In the genomic region with DNA sequence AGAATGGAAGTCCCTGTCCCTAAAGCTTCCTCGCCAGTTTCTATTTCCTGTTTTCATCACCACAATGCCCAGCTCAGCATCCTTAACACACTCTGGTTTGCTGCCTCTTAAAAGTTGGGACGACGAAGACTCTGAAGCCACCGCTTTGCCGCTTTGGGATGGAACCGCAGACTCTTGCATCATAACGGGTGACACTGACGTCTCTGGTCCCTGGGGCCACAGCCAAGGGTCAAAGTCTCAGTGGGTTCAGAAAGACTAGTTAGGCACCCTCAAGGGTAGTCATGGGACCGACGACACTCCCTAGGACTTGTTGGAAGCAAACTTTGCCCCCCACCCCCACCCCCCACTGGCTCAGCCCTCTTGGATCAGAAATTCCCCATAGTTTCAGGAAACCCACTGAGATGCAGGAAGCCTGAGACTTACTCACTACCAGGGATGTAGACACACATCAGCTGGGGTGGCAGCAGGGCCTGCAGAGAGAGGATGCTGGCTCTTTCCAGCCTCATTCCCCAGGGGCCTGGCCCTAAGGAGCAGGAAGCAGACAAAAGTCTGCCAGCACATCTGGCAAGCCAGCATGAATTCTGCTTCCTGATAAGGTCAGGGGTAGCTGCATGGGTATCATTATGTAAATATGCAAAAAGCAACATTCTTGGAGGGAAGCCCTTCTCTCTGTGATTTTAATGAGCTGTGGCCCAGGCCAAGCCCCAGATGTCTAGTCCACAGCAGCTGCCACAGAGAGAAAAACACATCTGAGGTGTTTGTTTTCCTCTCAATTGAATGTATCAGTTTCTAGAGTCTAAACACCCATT, we compare ENCODE assay signal across 8 mouse cellular contexts. TPM values are rescaled to one million over a fixed set of nuclear protein-coding genes. Genes with fewer than 3 reads are reported as not detected.
DNase-seq lines count a peak whose midpoint lies in the region; ATAC-seq lines count a peak whose summit lies in the region.

No protein-coding gene starts in this region.

- no peak overlapping the region for H3K4me2 ChIP-seq in forebrain, embryonic 15.5 days (replicated peaks)
- H3K4me2 ChIP-seq in hindbrain, embryonic 12.5 days (replicated peaks) = no peak overlapping the region
- no peak overlapping the region for H3K4me2 ChIP-seq in neural tube, embryonic 13.5 days

- 88% methylated on average over 10 of the region's 10 CpGs for WGBS in forebrain, embryonic 15.5 days
- WGBS in hindbrain, embryonic 12.5 days = 74% methylated on average over 10 of the region's 10 CpGs
- WGBS in neural tube, embryonic 13.5 days = 78% methylated on average over 10 of the region's 10 CpGs

- H3K36me3 ChIP-seq in forebrain, embryonic 15.5 days = no peaks in the 10 kb centered on the region
- H3K36me3 ChIP-seq in hindbrain, embryonic 12.5 days = no peaks in the 10 kb centered on the region
- no peaks in the 10 kb centered on the region for H3K36me3 ChIP-seq in neural tube, embryonic 13.5 days

- H3K27ac ChIP-seq in forebrain, embryonic 15.5 days (replicated peaks) = peak overlapping the region; percentile 55
- H3K27ac ChIP-seq in hindbrain, embryonic 12.5 days = peak overlapping the region; percentile 41; the same call in 1 of the 2 replicates
- peak overlapping the region; percentile 69 for H3K27ac ChIP-seq in neural tube, embryonic 13.5 days (replicated peaks)

- peak; percentile 61 to 78 for DNase-seq in adrenal gland, adult (ENCODE audit: inconsistent age in 2 of 2, low spot score in 1 of 2)
- no peak for DNase-seq in adrenal gland, postnatal 4 days (ENCODE audit: low spot score in 2 of 2)
- DNase-seq in liver = peak; percentile 26
- no peak for DNase-seq in spleen, postnatal 36 days (ENCODE audit: low spot score in 2 of 2)
- no peak for DNase-seq in layer of hippocampus, postnatal 14 days (ENCODE audit: low spot score in 2 of 2)

- H3K4me3 ChIP-seq in forebrain, embryonic 15.5 days = no peak overlapping the region
- no peak overlapping the region for H3K4me3 ChIP-seq in hindbrain, embryonic 12.5 days
- no peak overlapping the region for H3K4me3 ChIP-seq in neural tube, embryonic 13.5 days

- H3K9ac ChIP-seq in forebrain, embryonic 15.5 days (replicated peaks) = no peak overlapping the region
- H3K9ac ChIP-seq in hindbrain, embryonic 12.5 days = no peak overlapping the region
- no peak overlapping the region for H3K9ac ChIP-seq in neural tube, embryonic 13.5 days

- H3K4me1 ChIP-seq in forebrain, embryonic 15.5 days = peaks cover 9% of the 10 kb centered on the region
- peaks cover 15% of the 10 kb centered on the region for H3K4me1 ChIP-seq in hindbrain, embryonic 12.5 days
- H3K4me1 ChIP-seq in neural tube, embryonic 13.5 days (replicated peaks) = peaks cover 13% of the 10 kb centered on the region

- no peaks in the 10 kb centered on the region for H3K9me3 ChIP-seq in forebrain, embryonic 15.5 days
- no peaks in the 10 kb centered on the region for H3K9me3 ChIP-seq in hindbrain, embryonic 12.5 days (replicated peaks)
- no peaks in the 10 kb centered on the region for H3K9me3 ChIP-seq in neural tube, embryonic 13.5 days

- no peaks in the 10 kb centered on the region for H3K27me3 ChIP-seq in forebrain, embryonic 15.5 days
- H3K27me3 ChIP-seq in hindbrain, embryonic 12.5 days = no peaks in the 10 kb centered on the region
- no peaks in the 10 kb centered on the region for H3K27me3 ChIP-seq in neural tube, embryonic 13.5 days

- ATAC-seq in forebrain, embryonic 15.5 days (replicated peaks) = no peak
- ATAC-seq in hindbrain, embryonic 12.5 days (ENCODE audit: low FRiP score) = no peak
- peak; percentile 53 for ATAC-seq in neural tube, embryonic 13.5 days (ENCODE audit: low read depth)

RNA-seq across cellular contexts. Expression of gene Tgfbi, which starts 38.5 kb away (rescaled TPM):
- 10 to 100 TPM; 52.0 to 53.4 TPM for total RNA-seq in adrenal gland, postnatal 4 days (2021)
- polyA plus RNA-seq in forebrain, embryonic 15.5 days (2015; fragmentation: Nextera tagmentation; extraction: Ambion mirVana) = 3.6 and 3.9 TPM in 2 replicates
- 65.5 and 72.2 TPM in 2 replicates for polyA plus RNA-seq in hindbrain, embryonic 12.5 days (2016; fragmentation: Nextera tagmentation; extraction: Ambion mirVana)
- polyA plus RNA-seq in neural tube, embryonic 13.5 days (2015; fragmentation: Nextera tagmentation; extraction: Ambion mirVana) = 15.3 and 25.2 TPM in 2 replicates
- total RNA-seq in layer of hippocampus, postnatal 14 days (2021) = 1 to 10 TPM; 3.3 to 4.7 TPM

RNA-seq across cellular contexts. Expression of gene Smad5, which starts 55.0 kb away (rescaled TPM):
- total RNA-seq in adrenal gland, postnatal 4 days (2021) = 10 to 100 TPM; 80.4 to 81.3 TPM
- 32.9 and 34.4 TPM in 2 replicates for polyA plus RNA-seq in forebrain, embryonic 15.5 days (2015; fragmentation: Nextera tagmentation; extraction: Ambion mirVana)
- 38.8 and 41.4 TPM in 2 replicates for polyA plus RNA-seq in hindbrain, embryonic 12.5 days (2016; fragmentation: Nextera tagmentation; extraction: Ambion mirVana)
- 22.7 and 25.7 TPM in 2 replicates for polyA plus RNA-seq in neural tube, embryonic 13.5 days (2015; fragmentation: Nextera tagmentation; extraction: Ambion mirVana)
- total RNA-seq in layer of hippocampus, postnatal 14 days (2021) = 10 to 100 TPM; 26.5 to 28.7 TPM

Comparison
In these comparisons a context has a peak if more than half of its experiments do, and no peak if none do; other contexts are left out.
1. DNase-seq: peak in adrenal gland, adult (2 of 2) and liver (single experiment); none in adrenal gland, postnatal 4 days (0 of 2), spleen, postnatal 36 days (0 of 2) and layer of hippocampus, postnatal 14 days (0 of 2).
2. Peak in every context shown above with its lines, with median percentiles within 50 percentile points of each other: H3K27ac ChIP-seq.